Mouse (Mus musculus): ENCODE results near the gene Pax8. TPM values are rescaled to one million over a fixed set of nuclear protein-coding genes. Genes with fewer than 3 reads are reported as not detected.

The Pax8 gene
- total RNA-seq, 1 experiment from 2014 or later, result not detected

GRCm38 (mm10) chr2:24427866-24428675 lies 47.3 kb downstream of the Pax8 start:
- ATAC-seq (replicated peaks; ENCODE audit: insufficient number of reproducible peaks, low FRiP score, low TSS enrichment, poor library complexity, severe bottlenecking), result no peak

GRCm38 (mm10) chr2:24425630-24426029 lies 49.8 kb downstream of the Pax8 start:
- no peak for ATAC-seq (replicated peaks; ENCODE audit: insufficient number of reproducible peaks, low FRiP score, low TSS enrichment, poor library complexity, severe bottlenecking)

- ATAC-seq (replicated peaks; ENCODE audit: insufficient number of reproducible peaks, low FRiP score, low TSS enrichment, poor library complexity, severe bottlenecking), result no peak
Measured at GRCm38 (mm10) chr2:24422815-24423214, 52.6 kb downstream of the Pax8 start.

GRCm38 (mm10) chr2:24421211-24421863 lies 54.1 kb downstream of the Pax8 start:
- ATAC-seq (replicated peaks; ENCODE audit: insufficient number of reproducible peaks, low FRiP score, low TSS enrichment, poor library complexity, severe bottlenecking), result no peak

- no peak for ATAC-seq (replicated peaks; ENCODE audit: insufficient number of reproducible peaks, low FRiP score, low TSS enrichment, poor library complexity, severe bottlenecking)
Measured at GRCm38 (mm10) chr2:24417564-24417963, 57.8 kb downstream of the Pax8 start.

GRCm38 (mm10) chr2:24417106-24417505 lies 58.3 kb downstream of the Pax8 start:
- no peak for ATAC-seq (replicated peaks; ENCODE audit: insufficient number of reproducible peaks, low FRiP score, low TSS enrichment, poor library complexity, severe bottlenecking)

- ATAC-seq (replicated peaks; ENCODE audit: insufficient number of reproducible peaks, low FRiP score, low TSS enrichment, poor library complexity, severe bottlenecking), result no peak
Measured at GRCm38 (mm10) chr2:24416668-24417067, 58.7 kb downstream of the Pax8 start.

GRCm38 (mm10) chr2:24413677-24414076 lies 61.7 kb downstream of the Pax8 start:
- no peak for ATAC-seq (replicated peaks; ENCODE audit: insufficient number of reproducible peaks, low FRiP score, low TSS enrichment, poor library complexity, severe bottlenecking)

- no peak for ATAC-seq (replicated peaks; ENCODE audit: insufficient number of reproducible peaks, low FRiP score, low TSS enrichment, poor library complexity, severe bottlenecking)
Measured at GRCm38 (mm10) chr2:24413172-24413571, 62.2 kb downstream of the Pax8 start.

- ATAC-seq (replicated peaks; ENCODE audit: insufficient number of reproducible peaks, low FRiP score, low TSS enrichment, poor library complexity, severe bottlenecking), result peak; percentile 68
Measured at GRCm38 (mm10) chr2:24409166-24409565, 66.2 kb downstream of the Pax8 start.

- no peak for ATAC-seq (replicated peaks; ENCODE audit: insufficient number of reproducible peaks, low FRiP score, low TSS enrichment, poor library complexity, severe bottlenecking)
Measured at GRCm38 (mm10) chr2:24407701-24408485, 67.5 kb downstream of the Pax8 start.

GRCm38 (mm10) chr2:24405345-24406012 lies 69.9 kb downstream of the Pax8 start:
- 0 out of 2 replicates have a peak, but pooled peaks have one; percentile 34 for ATAC-seq (replicated peaks; ENCODE audit: insufficient number of reproducible peaks, low FRiP score, low TSS enrichment, poor library complexity, severe bottlenecking)

- no peak for ATAC-seq (replicated peaks; ENCODE audit: insufficient number of reproducible peaks, low FRiP score, low TSS enrichment, poor library complexity, severe bottlenecking)
Measured at GRCm38 (mm10) chr2:24400711-24401110, 74.7 kb downstream of the Pax8 start.

- no peak for ATAC-seq (replicated peaks; ENCODE audit: insufficient number of reproducible peaks, low FRiP score, low TSS enrichment, poor library complexity, severe bottlenecking)
Measured at GRCm38 (mm10) chr2:24397115-24397514, 78.3 kb downstream of the Pax8 start.

- no peak for ATAC-seq (replicated peaks; ENCODE audit: insufficient number of reproducible peaks, low FRiP score, low TSS enrichment, poor library complexity, severe bottlenecking)
Measured at GRCm38 (mm10) chr2:24393251-24393650, 82.1 kb downstream of the Pax8 start.

- no peak for ATAC-seq (replicated peaks; ENCODE audit: insufficient number of reproducible peaks, low FRiP score, low TSS enrichment, poor library complexity, severe bottlenecking)
Measured at GRCm38 (mm10) chr2:24387361-24388283, 87.8 kb downstream of the Pax8 start.

GRCm38 (mm10) chr2:24386964-24387320 lies 88.5 kb downstream of the Pax8 start:
- no peak for ATAC-seq (replicated peaks; ENCODE audit: insufficient number of reproducible peaks, low FRiP score, low TSS enrichment, poor library complexity, severe bottlenecking)

Data from monocyte, adult 5-6 weeks (primary cell).